Mouse (Mus musculus) ES-Bruce4 (cell line): ENCODE data around the gene Plau.

ENCODE experiments used
- CTCF ChIP-seq: IDR thresholded peaks from one replicate; pipeline ENCODE4 v1.8.1; 2011; ENCODE audit warnings: low read depth, low read length
- POLR2A ChIP-seq: IDR thresholded peaks from one replicate; pipeline ENCODE4 v1.8.1; 2011; ENCODE audit warnings: low read length; ENCODE audit not compliant: insufficient read depth

- TF ChIP-seq POLR2A (no peak), CTCF (no peak)
Measured at GRCm38 (mm10) chr14:20798300-20798699, 38.2 kb upstream of the Plau start.
